Mouse (Mus musculus) kidney, postnatal 0 days (tissue): ENCODE measurements around the gene Sdhb. TPM values are rescaled to one million over a fixed set of nuclear protein-coding genes. Genes with fewer than 3 reads are reported as not detected.

Experiments used
- ATAC-seq: fragments of 200-750 bp; cut with Nextera tagmentation; replicated peaks from 2 replicates; pipeline ENCODE4 v1.8.0; 2017; ENCODE audit warnings: low read depth, moderate number of reproducible peaks, moderate TSS enrichment, moderate library complexity; ENCODE audit not compliant: low FRiP score
- DNase-seq: peaks from one replicate; pipeline ENCODE4 v3.0.0-alpha.2; 2016; ENCODE audit warnings: low spot score
- H3K27ac ChIP-seq: fragments of 300-500 bp; sonication (generic); 2 replicates; pipeline ENCODE4 v1.5.1; 2014; ENCODE audit warnings: mild to moderate bottlenecking
- H3K27me3 ChIP-seq: fragments of 300-500 bp; sonication (generic); 2 replicates; pipeline ENCODE4 v1.6.1; 2014; ENCODE audit warnings: low read length, mixed read lengths; ENCODE audit not compliant: insufficient read depth
- H3K36me3 ChIP-seq: fragments of 300-500 bp; sonication (generic); 2 replicates; pipeline ENCODE4 v1.6.1; 2014; ENCODE audit warnings: low read length, mixed read lengths; ENCODE audit not compliant: insufficient read depth
- H3K4me1 ChIP-seq: fragments of 300-500 bp; sonication (generic); replicated peaks from 2 replicates; pipeline ENCODE4 v1.6.1; 2014; ENCODE audit warnings: antibody characterized with exemption, low read length, mixed read lengths; ENCODE audit not compliant: insufficient read depth
- H3K4me2 ChIP-seq: fragments of 300-500 bp; sonication (generic); 2 replicates; pipeline ENCODE4 v1.6.1; 2014; ENCODE audit warnings: mild to moderate bottlenecking, low read length, moderate library complexity, mixed read lengths
- H3K4me3 ChIP-seq: fragments of 300-500 bp; sonication (generic); replicated peaks from 2 replicates; pipeline ENCODE4 v1.5.1; 2014; ENCODE audit warnings: low read depth, low read length
- H3K9ac ChIP-seq: fragments of 300-500 bp; sonication (generic); 2 replicates; pipeline ENCODE4 v1.6.1; 2014; ENCODE audit warnings: low read depth, low read length
- H3K9me3 ChIP-seq: fragments of 300-500 bp; sonication (generic); replicated peaks from 2 replicates; pipeline ENCODE4 v1.6.1; 2016; ENCODE audit warnings: low read length, inconsistent platforms, mixed read lengths
- CTCF ChIP-seq: IDR thresholded peaks from 2 replicates; pipeline ENCODE4 v1.5.1; 2016; ENCODE audit warnings: antibody characterized with exemption, low read depth, mild to moderate bottlenecking, moderate library complexity
- WGBS: fragments of 180-500 bp; shearing (Covaris S2); extraction: QIAGEN DNeasy Blood & Tissue Kit; methylation state at CpG from one replicate; pipeline ENCODE4 v1.1.7; 2014; 5-methylcytosine and 5-hydroxymethylcytosine counted together
- polyA plus RNA-seq: library from polyadenylated mRNA; unstranded; fragments of >200 nt; fragmentation: Nextera tagmentation; extraction: Ambion mirVana; gene quantifications from 2 replicates; pipeline ENCODE4 v1.2.1, GENCODE M21; 2015

Gene Sdhb
- polyA plus RNA-seq, 1 experiment from 2014 or later = 674 TPM

DNA sequence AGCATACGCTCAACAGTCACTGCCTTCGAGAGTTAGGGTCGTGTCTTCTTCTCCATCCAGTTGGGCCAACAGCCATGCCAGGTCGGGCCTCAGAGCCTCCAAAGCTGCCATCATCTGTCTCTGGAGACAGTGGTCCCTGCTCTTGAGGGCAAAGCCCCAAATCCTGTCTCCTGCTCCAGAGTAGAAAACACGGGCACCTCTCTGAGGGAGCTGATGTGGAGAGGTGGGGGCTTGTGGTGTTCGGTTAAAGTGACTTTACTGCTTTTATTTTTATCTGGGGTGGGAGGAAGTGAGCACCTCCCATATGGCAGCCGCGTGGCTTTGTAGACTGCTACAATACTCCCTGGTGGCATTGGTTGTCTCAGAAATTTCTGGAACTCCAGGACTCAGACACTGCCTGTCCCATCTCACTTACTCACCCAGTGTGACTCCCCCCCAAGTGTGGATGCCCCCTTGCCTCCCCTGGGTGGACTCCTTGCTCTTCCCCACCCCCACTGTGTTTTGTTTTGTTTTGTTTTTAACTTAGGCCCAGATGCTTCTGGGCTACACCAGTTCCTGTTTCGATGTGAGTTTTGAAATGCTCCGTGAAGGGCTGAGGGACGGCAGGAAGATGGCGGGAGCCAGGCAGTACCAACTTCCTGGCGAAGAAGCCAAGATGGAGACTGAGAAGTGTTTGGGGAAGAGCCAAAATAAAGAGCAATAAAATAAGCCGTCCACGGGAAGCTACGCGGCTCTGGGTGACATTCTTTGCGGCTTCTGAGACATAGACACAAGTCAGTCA lies 9.0 kb upstream of the Sdhb start:
- no peak for ATAC-seq

DNA sequence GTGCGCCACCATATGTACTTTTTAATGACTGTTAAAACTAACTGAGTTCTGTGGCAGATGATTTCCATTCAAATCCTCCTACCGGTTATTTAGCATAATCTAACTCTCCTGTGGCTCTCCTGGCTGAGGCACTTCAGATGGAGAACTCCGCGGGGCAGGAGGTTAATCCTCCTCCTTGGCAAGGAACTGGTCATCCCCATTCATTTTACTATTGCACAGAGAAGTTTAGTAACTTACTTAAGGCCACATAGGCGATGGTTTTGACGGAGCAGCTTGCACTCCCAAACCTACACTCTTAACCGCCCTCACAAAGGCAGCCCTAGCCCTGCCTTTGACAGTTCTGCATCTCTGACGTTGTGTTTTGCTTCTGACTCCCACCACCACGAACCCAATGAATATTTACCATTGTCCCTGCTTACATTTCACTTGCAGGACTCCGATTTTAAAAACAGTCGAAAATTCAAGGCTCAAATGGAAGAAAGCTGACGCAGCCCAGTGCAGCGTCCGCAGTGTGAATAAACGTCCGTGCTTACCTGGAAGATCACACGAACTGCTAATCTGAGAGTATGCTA lies 3.8 kb upstream of the Sdhb start:
- ATAC-seq = no peak
- H3K36me3 ChIP-seq = no peaks in the 10 kb centered on the region

More for the DNA sequence above, 9.0 kb upstream of the Sdhb start:
- no peak overlapping the region for H3K27ac ChIP-seq
- no peaks in the 10 kb centered on the region for H3K9me3 ChIP-seq
- H3K36me3 ChIP-seq = no peaks in the 10 kb centered on the region
- no peaks in the 10 kb centered on the region for H3K27me3 ChIP-seq
- no peak for DNase-seq
- H3K4me1 ChIP-seq = no peaks in the 10 kb centered on the region
- no peak overlapping the region for H3K4me2 ChIP-seq
- TF ChIP-seq CTCF = no peak
- no peak overlapping the region for H3K9ac ChIP-seq
- WGBS = 78% methylated on average over 18 of the region's 18 CpGs
- no peak overlapping the region for H3K4me3 ChIP-seq

DNA sequence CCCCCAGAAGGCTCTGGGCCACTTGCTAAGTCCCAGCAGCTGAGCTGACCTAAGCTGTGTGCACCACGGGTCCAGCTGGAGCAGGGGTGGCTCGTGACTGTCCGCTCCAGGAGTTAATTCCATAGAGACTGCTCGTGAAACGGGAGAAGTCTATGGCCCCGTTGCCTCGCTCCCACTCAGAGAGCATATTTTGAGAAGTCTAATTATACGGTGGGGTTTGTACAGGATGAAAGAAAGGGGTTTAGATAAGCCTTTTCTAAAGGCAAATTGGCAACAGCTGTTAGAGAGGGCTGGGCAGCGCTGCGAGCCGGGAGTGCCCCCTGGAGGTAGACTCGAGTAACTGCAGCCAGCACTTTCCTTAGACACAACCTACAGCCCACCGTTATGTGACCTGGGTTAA lies 3.3 kb upstream of the Sdhb start:
- Histone ChIP-seq H3K27me3 (no peaks in the 10 kb centered on the region), H3K36me3 (no peaks in the 10 kb centered on the region), H3K4me3 (peak overlapping the region; percentile 27), H3K9me3 (no peaks in the 10 kb centered on the region), H3K4me2 (peak overlapping the region; percentile 57), H3K27ac (no peak overlapping the region), H3K9ac (peak overlapping the region; percentile 33; the same call in 1 of the 2 replicates), H3K4me1 (peaks cover 5% of the 10 kb centered on the region)
- peak; percentile 90 for DNase-seq
- ATAC-seq = 0 out of 2 replicates have a peak, but pooled peaks have one; percentile 16
- 0% methylated on average over 13 of the region's 13 CpGs for WGBS
- TF ChIP-seq CTCF = peak; percentile 95

More for the DNA sequence above, 3.8 kb upstream of the Sdhb start:
- no peaks in the 10 kb centered on the region for H3K27me3 ChIP-seq
- DNase-seq = no peak
- no peak overlapping the region for H3K27ac ChIP-seq
- 14% methylated on average over 17 of the region's 17 CpGs for WGBS
- peak overlapping the region; percentile 33; the same call in 1 of the 2 replicates for H3K9ac ChIP-seq
- H3K9me3 ChIP-seq = no peaks in the 10 kb centered on the region
- TF ChIP-seq CTCF = no peak
- H3K4me2 ChIP-seq = peak overlapping the region; percentile 57
- H3K4me3 ChIP-seq = peak overlapping the region; percentile 27
- H3K4me1 ChIP-seq = peaks cover 5% of the 10 kb centered on the region

DNA sequence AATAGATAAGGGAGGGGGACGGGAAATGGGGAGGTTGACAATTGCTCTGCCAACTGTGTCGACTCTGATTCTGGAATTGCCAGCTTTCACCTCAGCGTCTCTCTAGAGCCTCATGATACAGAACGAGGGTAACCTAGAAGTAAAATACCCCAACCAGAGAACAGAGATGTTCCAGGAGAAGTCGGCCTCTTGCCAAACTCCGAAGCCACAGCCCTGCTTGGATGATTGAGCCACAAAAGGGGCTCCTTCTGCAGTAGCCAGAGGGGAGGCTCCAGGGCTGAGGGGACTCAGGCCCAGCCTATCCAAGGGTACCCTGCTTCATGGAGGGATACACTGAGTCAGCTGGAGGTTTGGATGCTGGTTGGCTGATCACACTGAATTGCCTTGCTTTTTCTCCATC lies 2.7 kb upstream of the Sdhb start:
- H3K36me3 ChIP-seq = no peaks in the 10 kb centered on the region
- H3K4me1 ChIP-seq = peaks cover 9% of the 10 kb centered on the region
- no peak overlapping the region for H3K4me2 ChIP-seq
- ATAC-seq = no peak
- H3K9ac ChIP-seq = no peak overlapping the region
- no peak overlapping the region for H3K27ac ChIP-seq
- H3K27me3 ChIP-seq = no peaks in the 10 kb centered on the region
- H3K9me3 ChIP-seq = no peaks in the 10 kb centered on the region
- WGBS = 60% methylated on average over 6 of the region's 6 CpGs
- no peak overlapping the region for H3K4me3 ChIP-seq
- DNase-seq = no peak
- TF ChIP-seq CTCF = no peak

DNA sequence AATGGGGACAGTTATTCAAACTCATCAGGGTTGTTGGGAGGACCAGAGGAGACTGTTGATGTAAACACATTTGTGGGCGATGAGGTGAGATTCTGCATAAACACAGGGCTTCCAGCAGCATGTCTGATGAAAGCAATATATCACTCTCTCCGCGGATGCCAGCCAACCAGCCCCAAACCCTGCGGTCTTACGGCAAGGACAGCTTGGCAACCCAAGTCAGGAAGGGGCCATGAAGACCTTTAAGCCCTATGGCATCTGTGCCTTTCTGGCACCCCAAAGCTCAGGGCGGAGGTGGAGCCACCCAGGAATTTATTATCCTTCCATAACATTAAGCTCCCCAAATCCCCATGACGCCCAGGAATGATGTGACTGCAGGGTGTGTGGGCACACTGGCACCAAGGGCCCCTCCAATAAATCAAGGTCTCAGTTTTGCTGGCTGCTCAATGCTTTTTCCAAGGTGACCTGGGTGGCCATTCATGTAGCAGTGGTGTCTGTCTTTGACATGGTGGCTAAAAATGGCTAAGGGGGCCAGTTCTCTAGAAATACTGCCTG lies 1.8 kb upstream of the Sdhb start:
- TF ChIP-seq CTCF = no peak
- peaks cover 9% of the 10 kb centered on the region for H3K4me1 ChIP-seq
- H3K9ac ChIP-seq = no peak overlapping the region
- H3K9me3 ChIP-seq = no peaks in the 10 kb centered on the region
- no peak overlapping the region for H3K27ac ChIP-seq
- H3K4me2 ChIP-seq = no peak overlapping the region
- H3K4me3 ChIP-seq = no peak overlapping the region
- no peaks in the 10 kb centered on the region for H3K36me3 ChIP-seq
- whole genome bisulfite sequencing = 75% methylated on average over 7 of the region's 7 CpGs
- DNase-seq (no peak), ATAC-seq (no peak)
- H3K27me3 ChIP-seq = no peaks in the 10 kb centered on the region

DNA sequence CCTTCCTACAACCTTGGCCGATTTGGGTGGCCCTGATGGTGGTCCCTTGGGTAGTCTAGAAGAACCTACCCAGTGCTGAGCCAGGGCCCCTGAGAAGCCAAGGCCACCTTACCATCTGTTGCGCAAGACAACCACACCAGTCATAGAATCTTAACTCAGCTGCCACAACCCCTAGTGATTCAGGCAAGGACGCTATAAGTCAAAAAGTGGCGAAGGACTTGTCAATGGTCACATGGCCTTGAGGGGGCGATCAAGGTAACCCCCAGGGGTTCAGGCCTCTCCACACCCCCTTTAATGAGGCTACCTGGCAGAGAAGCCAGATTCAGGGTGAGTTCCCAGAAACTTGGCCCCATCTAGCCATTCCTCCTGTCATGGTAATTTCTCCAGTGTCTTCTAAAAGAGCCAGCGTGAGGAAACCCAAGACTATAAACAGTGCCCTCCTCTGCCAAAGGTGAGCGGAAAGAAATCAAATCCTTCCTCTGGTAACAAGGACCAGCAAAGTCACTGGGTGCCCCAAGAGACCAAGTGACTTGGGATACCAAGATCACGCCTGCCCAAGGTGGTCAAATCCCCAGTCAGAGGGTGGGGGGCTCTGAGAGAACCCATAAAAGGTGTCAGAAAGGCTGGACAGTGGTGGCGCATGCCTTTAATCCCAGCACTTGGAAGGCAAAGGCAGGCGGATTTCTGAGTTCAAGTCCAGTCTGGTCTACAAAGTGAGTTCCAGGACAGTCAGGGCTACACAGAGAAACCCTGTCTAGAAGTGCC lies 1.1 kb upstream of the Sdhb start:
- TF ChIP-seq CTCF = peak; percentile 13; the same call in 1 of the 2 replicates
- H3K4me2 ChIP-seq = no peak overlapping the region

More for the DNA sequence above, 1.1 kb upstream of the Sdhb start:
- WGBS = 76% methylated on average over 10 of the region's 10 CpGs
- Histone ChIP-seq H3K4me1 (peaks cover 9% of the 10 kb centered on the region), H3K27me3 (no peaks in the 10 kb centered on the region), H3K4me3 (no peak overlapping the region), H3K9ac (no peak overlapping the region), H3K9me3 (no peaks in the 10 kb centered on the region), H3K36me3 (no peaks in the 10 kb centered on the region), H3K27ac (no peak overlapping the region)
- DNase-seq (no peak), ATAC-seq (no peak)
